Mouse (Mus musculus) adrenal gland, postnatal 4 days (tissue): Measurements from ENCODE around the gene Dcbld1. TPM values are rescaled to one million over a fixed set of nuclear protein-coding genes. Genes with fewer than 3 reads are reported as not detected.

Experiments
- DNase-seq, 2 experiments: peaks; one replicate each; pipeline ENCODE4 v3.0.0; 2021 to 2022; ENCODE audit warnings: low spot score in 2 of 2, mixed read lengths in 2 of 2
- long read RNA-seq, 2 experiments: library from polyadenylated mRNA; stranded (forward); transcript quantifications; one replicate each; pipeline ENCODE4 v2.0.0; 2021
- total RNA-seq, 2 experiments: library from RNA; stranded (reverse); gene quantifications; 2 replicates each; pipeline ENCODE4 v1.2.3; 2021

Gene Dcbld1
- total RNA-seq = 10 to 100 TPM in 1 of 2 experiments, 1 to 10 TPM in 1; 8.8 to 10.6 TPM
- long read RNA-seq, experiment 1, partial matches to known transcripts = 1 of 9 reads
- long read RNA-seq, experiment 1, other reads (novel, unspliced or antisense) = 2 of 9 reads
- long read RNA-seq, experiment 2, transcript Dcbld1-201 (11 exons, 3,024 nt) = major isoform, 9 of 21 reads
- long read RNA-seq, experiment 2, partial matches to known transcripts = 1 of 21 reads
- long read RNA-seq, experiment 2, other reads (novel, unspliced or antisense) = 8 of 21 reads

GRCm38 (mm10) chr10:52233301-52233968, at the start of gene Dcbld1:
Gene Dcbld1, plus strand, starts transcription at chr10:52233619.
- DNase-seq = peak; percentile 22 to 24

GRCm38 (mm10) chr10:52185900-52186299, 47.5 kb upstream of the Dcbld1 start:
- no peak for DNase-seq

- no peak for DNase-seq
Measured at GRCm38 (mm10) chr10:52194957-52195852, 38.2 kb upstream of the Dcbld1 start, which contains the start of gene Ros1. Gene Ros1, minus strand, starts transcription at chr10:52195244.

GRCm38 (mm10) chr10:52204006-52204405, 29.4 kb upstream of the Dcbld1 start:
- no peak for DNase-seq

- no peak for DNase-seq
Measured at GRCm38 (mm10) chr10:52215267-52215818, 18.1 kb upstream of the Dcbld1 start.

GRCm38 (mm10) chr10:52216797-52217563, 16.4 kb upstream of the Dcbld1 start:
- DNase-seq = peak; percentile 9 to 10

- no peak for DNase-seq
Measured at GRCm38 (mm10) chr10:52217564-52217934, 15.9 kb upstream of the Dcbld1 start.

- no peak for DNase-seq
Measured at GRCm38 (mm10) chr10:52219600-52219999, 13.8 kb upstream of the Dcbld1 start.

GRCm38 (mm10) chr10:52232196-52233176, 933 bp upstream of the Dcbld1 start:
- DNase-seq = no peak

- DNase-seq = peak in 1 of 2 experiments; percentile 22
Measured at GRCm38 (mm10) chr10:52233969-52234653, 692 bp downstream of the Dcbld1 start.

GRCm38 (mm10) chr10:52234654-52234981, 1.2 kb downstream of the Dcbld1 start:
- no peak for DNase-seq

GRCm38 (mm10) chr10:52235461-52235860, 2.0 kb downstream of the Dcbld1 start:
- DNase-seq = no peak

GRCm38 (mm10) chr10:52242015-52242414, 8.6 kb downstream of the Dcbld1 start:
- no peak for DNase-seq

GRCm38 (mm10) chr10:52242680-52243323, 9.4 kb downstream of the Dcbld1 start:
- DNase-seq = no peak

- no peak for DNase-seq
Measured at GRCm38 (mm10) chr10:52246207-52246606, 12.8 kb downstream of the Dcbld1 start.

- no peak for DNase-seq
Measured at GRCm38 (mm10) chr10:52252240-52252639, 18.8 kb downstream of the Dcbld1 start.

- DNase-seq = no peak
Measured at GRCm38 (mm10) chr10:52253426-52253825, 20.0 kb downstream of the Dcbld1 start.

GRCm38 (mm10) chr10:52257768-52258167, 24.3 kb downstream of the Dcbld1 start:
- DNase-seq = no peak
